Mouse (Mus musculus) ES-Bruce4 (cell line): ENCODE data around the gene Hoxd12.

Experiments used
- EP300 ChIP-seq: IDR thresholded peaks from 2 replicates; pipeline ENCODE4 v1.6.1; 2011; ENCODE audit warnings: low read depth, low read length; ENCODE audit not compliant: insufficient read depth
- POLR2A ChIP-seq: IDR thresholded peaks from one replicate; pipeline ENCODE4 v1.8.1; 2011; ENCODE audit warnings: low read length; ENCODE audit not compliant: insufficient read depth

- TF ChIP-seq POLR2A (no peak), EP300 (no peak)
Observed at GRCm38 (mm10) chr2:74654743-74655419, 19.9 kb upstream of the Hoxd12 start.
